Mouse (Mus musculus) ES-E14 (cell line): ENCODE measurements around the gene Ezh1.

Experiments used
- HCFC1 ChIP-seq: IDR thresholded peaks from 2 replicates; pipeline ENCODE4 v1.6.1; 2012; ENCODE audit warnings: low read length, inconsistent platforms, borderline replicate concordance; ENCODE audit not compliant: insufficient read depth
- MAFK ChIP-seq: IDR thresholded peaks from 2 replicates; pipeline ENCODE4 v1.6.1; 2014; ENCODE audit warnings: mild to moderate bottlenecking, low read depth, low read length, inconsistent platforms; ENCODE audit not compliant: insufficient read depth

DNA sequence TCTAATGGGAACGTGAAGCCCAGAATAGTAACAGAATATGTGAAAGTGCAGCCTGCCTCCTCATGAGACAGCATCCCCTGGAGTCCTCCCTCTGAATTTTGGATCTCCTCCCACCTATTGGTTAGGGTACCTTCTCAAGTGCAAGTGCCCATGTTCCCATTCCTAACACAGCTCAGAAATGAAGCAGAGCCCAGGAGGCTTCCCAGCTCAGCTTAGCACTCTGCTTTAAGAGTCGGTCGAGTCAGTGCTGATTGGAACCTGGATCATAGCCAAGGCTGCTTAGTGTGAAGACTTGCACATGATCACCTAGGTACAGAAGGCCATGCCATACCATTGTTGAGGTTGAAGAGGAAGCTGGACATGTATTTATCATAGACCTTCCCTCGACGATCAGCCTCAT lies 32.1 kb downstream of the Ezh1 start:
- TF ChIP-seq HCFC1 (no peak), MAFK (no peak)
